Mouse (Mus musculus) layer of hippocampus, adult 18-20 months (tissue): ENCODE measurements at regions not wholly inside any gene's neighbourhood (a gene's known extent, or its start where the extent isn't known, plus 50 kb on each side); places are given as distances from the start of the nearest gene placed in this dataset.

Source experiments
- DNase-seq, 2 experiments: peaks; one replicate each; pipeline ENCODE4 v3.0.0; 2022; ENCODE audit warnings: low spot score in 2 of 2

- DNase-seq, result no peak
Observed at GRCm38 (mm10) chr5:56122130-56122529, 1595.6 kb upstream of the Pcdh7 start.

GRCm38 (mm10) chr5:56141616-56142015 is 1576.2 kb upstream of the Pcdh7 start:
- DNase-seq, result peak in 1 of 2 experiments; percentile 19
